Mouse (Mus musculus): ENCODE measurements around the gene Arl4c. TPM values are rescaled to one million over a fixed set of nuclear protein-coding genes. Genes with fewer than 3 reads are reported as not detected.

The Arl4c gene
- polyA plus RNA-seq, 1 experiment, result 71.3 TPM

DNA sequence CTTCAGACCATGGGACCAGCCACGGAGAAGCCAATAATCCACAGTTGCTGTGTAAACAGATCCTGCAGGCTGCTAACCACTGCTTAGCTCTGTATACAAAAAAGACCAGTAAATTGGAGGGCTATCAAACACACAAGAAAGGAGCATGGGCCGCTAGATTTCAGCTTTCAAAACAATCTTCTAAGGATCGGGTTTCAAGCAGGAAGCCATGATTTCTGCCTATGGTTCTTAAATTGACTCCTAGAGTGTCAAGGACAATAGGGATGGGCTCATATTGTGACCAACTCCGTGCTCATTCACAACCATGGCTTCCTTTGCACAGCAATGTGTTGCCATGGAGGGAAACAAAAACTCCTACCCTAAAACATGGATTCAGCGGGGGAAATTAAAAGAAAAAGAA is 3.1 kb downstream of the Arl4c start:
- no peak for TF ChIP-seq CTCF (IDR thresholded peaks at IDR 0.05; ENCODE audit: borderline replicate concordance, control insufficient read depth, extremely low read depth, insufficient read depth, low read length, poor library complexity)
- TF ChIP-seq POLR2A (IDR thresholded peaks at IDR 0.05; ENCODE audit: control insufficient read depth, extremely low read depth, insufficient read depth, low read length, poor library complexity), result no peak
- H3K36me3 ChIP-seq (ENCODE audit: control insufficient read depth, insufficient read depth, low read length), result peaks cover 9% of the 10 kb centered on the region; the same call in 1 of the 2 replicates
- WGBS, result 26% methylated on average over 5 of the region's 5 CpGs
- no peak overlapping the region for H3K4me3 ChIP-seq (ENCODE audit: control insufficient read depth, insufficient read depth, low read length)
- no peaks in the 10 kb centered on the region for H3K27me3 ChIP-seq (ENCODE audit: control insufficient read depth, insufficient read depth, low read length)
- no peak for DNase-seq
- H3K4me1 ChIP-seq (replicated peaks; ENCODE audit: control insufficient read depth, insufficient read depth, low read length), result peaks cover 26% of the 10 kb centered on the region
- no peak overlapping the region; the same call in 1 of the 2 replicates for H3K27ac ChIP-seq (ENCODE audit: control insufficient read depth, insufficient read depth, low read length)

DNA sequence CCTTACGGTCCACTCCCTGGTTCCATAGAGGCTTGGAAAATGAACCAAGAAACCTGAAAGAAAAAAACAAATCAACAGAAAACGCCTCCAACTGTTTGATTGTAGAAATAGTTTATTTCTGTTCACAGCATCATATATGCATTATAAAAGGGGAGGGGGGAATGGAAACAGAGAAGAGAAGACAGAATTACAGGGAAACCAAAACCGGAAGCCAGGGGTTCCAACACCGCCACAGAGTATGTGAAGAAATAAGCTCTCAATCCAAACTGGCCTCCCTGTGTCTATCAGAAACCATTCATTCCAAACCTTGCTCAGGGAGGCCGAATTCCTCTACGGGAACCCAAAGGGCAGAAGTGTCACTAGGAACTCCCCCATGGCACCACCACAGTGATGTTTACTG is 3.9 kb downstream of the Arl4c start:
- no peak for DNase-seq
- Histone ChIP-seq H3K27ac (ENCODE audit: control insufficient read depth, insufficient read depth, low read length) (peak overlapping the region; percentile 50), H3K4me1 (replicated peaks; ENCODE audit: control insufficient read depth, insufficient read depth, low read length) (peaks cover 32% of the 10 kb centered on the region), H3K4me3 (ENCODE audit: control insufficient read depth, insufficient read depth, low read length) (peak overlapping the region; percentile 29; the same call in 1 of the 2 replicates), H3K36me3 (ENCODE audit: control insufficient read depth, insufficient read depth, low read length) (peaks cover 9% of the 10 kb centered on the region; the same call in 1 of the 2 replicates), H3K27me3 (ENCODE audit: control insufficient read depth, insufficient read depth, low read length) (no peaks in the 10 kb centered on the region)
- TF ChIP-seq CTCF (IDR thresholded peaks at IDR 0.05; ENCODE audit: borderline replicate concordance, control insufficient read depth, extremely low read depth, insufficient read depth, low read length, poor library complexity) (no peak), POLR2A (IDR thresholded peaks at IDR 0.05; ENCODE audit: control insufficient read depth, extremely low read depth, insufficient read depth, low read length, poor library complexity) (no peak)
- 66% methylated on average over 6 of the region's 6 CpGs for WGBS

DNA sequence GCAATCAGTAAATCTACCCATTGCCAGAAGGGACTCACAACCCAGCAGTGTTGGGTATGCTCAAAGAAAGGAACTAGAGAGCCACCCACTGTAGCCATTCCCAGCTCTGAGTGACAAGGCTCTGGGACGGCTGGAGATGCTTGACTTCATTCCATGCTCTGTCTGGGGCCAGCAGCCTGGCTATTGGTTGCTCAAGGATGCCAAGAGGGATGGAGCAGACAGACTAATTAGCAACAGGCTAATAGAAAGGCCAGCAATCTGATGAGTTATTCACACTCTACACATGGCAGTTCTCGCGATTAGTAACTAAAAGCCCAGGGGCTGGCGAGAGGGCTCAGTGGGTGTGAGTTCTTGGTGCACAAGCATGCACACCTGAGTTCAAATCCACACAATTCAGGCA is 5.6 kb downstream of the Arl4c start:
- peaks cover 33% of the 10 kb centered on the region for H3K4me1 ChIP-seq (replicated peaks; ENCODE audit: control insufficient read depth, insufficient read depth, low read length)
- 98% methylated on average over 4 of the region's 4 CpGs for WGBS
- DNase-seq, result no peak
- no peaks in the 10 kb centered on the region for H3K27me3 ChIP-seq (ENCODE audit: control insufficient read depth, insufficient read depth, low read length)
- H3K4me3 ChIP-seq (ENCODE audit: control insufficient read depth, insufficient read depth, low read length), result no peak overlapping the region
- H3K27ac ChIP-seq (ENCODE audit: control insufficient read depth, insufficient read depth, low read length), result no peak overlapping the region
- H3K36me3 ChIP-seq (ENCODE audit: control insufficient read depth, insufficient read depth, low read length), result peaks cover 9% of the 10 kb centered on the region; the same call in 1 of the 2 replicates
- TF ChIP-seq CTCF (IDR thresholded peaks at IDR 0.05; ENCODE audit: borderline replicate concordance, control insufficient read depth, extremely low read depth, insufficient read depth, low read length, poor library complexity), result no peak
- no peak for TF ChIP-seq POLR2A (IDR thresholded peaks at IDR 0.05; ENCODE audit: control insufficient read depth, extremely low read depth, insufficient read depth, low read length, poor library complexity)

DNA sequence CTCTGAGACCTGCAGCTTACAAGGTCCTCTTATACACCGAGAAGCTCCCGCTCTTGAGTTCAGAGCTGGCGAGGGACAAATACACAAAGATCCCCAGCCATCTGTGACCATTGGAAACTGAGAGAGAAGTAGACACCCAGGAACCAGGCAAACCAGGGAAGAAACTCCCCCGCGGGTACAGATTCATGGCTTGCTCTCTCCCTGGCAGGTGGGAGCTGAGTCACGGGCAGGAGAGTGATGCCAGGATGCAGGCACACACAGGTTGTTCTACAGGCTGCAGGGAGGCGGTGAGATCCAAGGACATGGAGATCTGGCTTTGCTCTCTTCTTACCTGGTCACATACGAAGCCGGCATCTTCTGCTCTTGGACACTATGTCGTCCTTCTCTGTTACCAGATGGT is 7.7 kb downstream of the Arl4c start:
- H3K4me3 ChIP-seq (ENCODE audit: control insufficient read depth, insufficient read depth, low read length), result no peak overlapping the region
- 41% methylated on average over 10 of the region's 10 CpGs for WGBS
- no peak for TF ChIP-seq POLR2A (IDR thresholded peaks at IDR 0.05; ENCODE audit: control insufficient read depth, extremely low read depth, insufficient read depth, low read length, poor library complexity)
- no peak for TF ChIP-seq CTCF (IDR thresholded peaks at IDR 0.05; ENCODE audit: borderline replicate concordance, control insufficient read depth, extremely low read depth, insufficient read depth, low read length, poor library complexity)
- no peak overlapping the region for H3K27ac ChIP-seq (ENCODE audit: control insufficient read depth, insufficient read depth, low read length)
- H3K4me1 ChIP-seq (replicated peaks; ENCODE audit: control insufficient read depth, insufficient read depth, low read length), result peaks cover 33% of the 10 kb centered on the region
- H3K27me3 ChIP-seq (ENCODE audit: control insufficient read depth, insufficient read depth, low read length), result no peaks in the 10 kb centered on the region
- no peak for DNase-seq
- peaks cover 9% of the 10 kb centered on the region; the same call in 1 of the 2 replicates for H3K36me3 ChIP-seq (ENCODE audit: control insufficient read depth, insufficient read depth, low read length)

DNA sequence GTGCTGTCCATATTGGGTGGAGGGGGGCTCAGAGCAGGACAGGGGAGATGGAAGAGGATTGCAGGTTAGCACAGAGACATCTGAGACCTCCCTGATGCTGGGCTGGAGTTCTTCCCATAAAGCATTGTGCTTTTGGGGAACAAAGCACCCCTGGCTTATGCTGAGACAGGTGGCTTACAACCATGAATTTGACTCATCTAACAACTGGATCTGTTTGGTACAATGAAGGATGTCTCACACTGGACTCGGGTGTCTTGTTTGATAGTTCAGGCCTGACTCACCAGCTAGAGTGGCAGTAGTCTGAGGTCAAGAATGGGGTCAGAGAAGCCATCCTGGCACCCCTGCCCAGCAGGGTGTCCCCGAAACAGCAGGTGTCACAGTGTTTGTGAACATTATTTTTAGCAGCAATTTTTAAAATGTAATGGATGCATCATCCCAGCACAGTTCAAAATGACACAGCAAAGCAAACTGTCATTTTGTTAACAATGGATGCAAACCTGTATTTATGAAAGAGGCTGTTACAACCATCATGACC is 9.7 kb downstream of the Arl4c start:
- no peak for DNase-seq
- 85% methylated on average over 2 of the region's 2 CpGs for WGBS

DNA sequence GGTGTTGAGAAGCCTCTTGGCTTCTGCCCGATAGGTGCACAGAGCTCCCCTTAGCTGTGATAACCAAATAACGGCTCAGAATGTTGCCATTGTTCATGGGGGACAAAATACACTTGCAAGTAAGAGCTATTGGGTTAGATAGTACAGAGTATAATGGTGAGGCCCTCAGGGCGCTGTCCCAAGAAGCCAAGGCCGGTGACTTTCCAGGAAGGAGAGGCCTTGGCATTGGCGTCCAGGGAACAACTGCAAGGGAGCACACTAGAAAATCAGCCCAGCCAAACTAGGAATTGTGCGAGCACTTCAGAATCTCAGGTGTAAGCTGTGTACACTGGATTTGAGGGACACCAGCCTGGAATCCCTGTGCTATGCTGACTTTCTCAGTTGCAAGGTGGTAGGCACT is 11.4 kb downstream of the Arl4c start:
- Histone ChIP-seq H3K4me3 (ENCODE audit: control insufficient read depth, insufficient read depth, low read length) (no peak overlapping the region), H3K36me3 (ENCODE audit: control insufficient read depth, insufficient read depth, low read length) (no peaks in the 10 kb centered on the region), H3K27me3 (ENCODE audit: control insufficient read depth, insufficient read depth, low read length) (no peaks in the 10 kb centered on the region), H3K4me1 (replicated peaks; ENCODE audit: control insufficient read depth, insufficient read depth, low read length) (peaks cover 30% of the 10 kb centered on the region), H3K27ac (ENCODE audit: control insufficient read depth, insufficient read depth, low read length) (no peak overlapping the region)
- 99% methylated on average over 6 of the region's 6 CpGs for WGBS
- no peak for DNase-seq
- TF ChIP-seq CTCF (IDR thresholded peaks at IDR 0.05; ENCODE audit: borderline replicate concordance, control insufficient read depth, extremely low read depth, insufficient read depth, low read length, poor library complexity), result no peak
- TF ChIP-seq POLR2A (IDR thresholded peaks at IDR 0.05; ENCODE audit: control insufficient read depth, extremely low read depth, insufficient read depth, low read length, poor library complexity), result no peak

More for the DNA sequence above, 9.7 kb downstream of the Arl4c start:
- no peak overlapping the region for H3K4me3 ChIP-seq (ENCODE audit: control insufficient read depth, insufficient read depth, low read length)
- H3K27ac ChIP-seq (ENCODE audit: control insufficient read depth, insufficient read depth, low read length), result no peak overlapping the region
- peaks cover 23% of the 10 kb centered on the region for H3K4me1 ChIP-seq (replicated peaks; ENCODE audit: control insufficient read depth, insufficient read depth, low read length)
- TF ChIP-seq POLR2A (IDR thresholded peaks at IDR 0.05; ENCODE audit: control insufficient read depth, extremely low read depth, insufficient read depth, low read length, poor library complexity), result no peak
- TF ChIP-seq CTCF (IDR thresholded peaks at IDR 0.05; ENCODE audit: borderline replicate concordance, control insufficient read depth, extremely low read depth, insufficient read depth, low read length, poor library complexity), result no peak
- no peaks in the 10 kb centered on the region for H3K27me3 ChIP-seq (ENCODE audit: control insufficient read depth, insufficient read depth, low read length)
- peaks cover 2% of the 10 kb centered on the region; the same call in 1 of the 2 replicates for H3K36me3 ChIP-seq (ENCODE audit: control insufficient read depth, insufficient read depth, low read length)

DNA sequence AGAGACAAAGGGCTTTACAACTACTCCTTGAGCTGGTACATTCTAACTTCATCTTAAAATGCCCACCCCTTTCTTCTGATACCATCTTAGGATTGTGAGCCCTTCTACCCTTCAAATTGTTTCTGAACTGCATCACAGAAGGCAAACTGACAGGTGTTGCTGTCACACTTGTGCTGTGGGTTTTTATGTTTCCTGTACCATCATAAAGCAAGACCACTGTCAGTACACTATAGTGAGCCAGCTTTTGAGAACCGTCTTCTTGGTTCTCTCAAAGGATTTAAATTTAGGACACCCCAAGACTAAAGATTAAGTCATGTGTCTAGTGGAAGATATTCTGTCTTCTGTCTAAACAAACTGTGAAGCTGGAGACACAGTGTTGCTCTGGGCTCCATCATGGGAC is 17.3 kb downstream of the Arl4c start:
- no peaks in the 10 kb centered on the region for H3K27me3 ChIP-seq (ENCODE audit: control insufficient read depth, insufficient read depth, low read length)
- peak overlapping the region; percentile 93 for H3K27ac ChIP-seq (ENCODE audit: control insufficient read depth, insufficient read depth, low read length)
- DNase-seq, result no peak
- H3K4me3 ChIP-seq (ENCODE audit: control insufficient read depth, insufficient read depth, low read length), result no peak overlapping the region
- H3K36me3 ChIP-seq (ENCODE audit: control insufficient read depth, insufficient read depth, low read length), result no peaks in the 10 kb centered on the region
- peaks cover 53% of the 10 kb centered on the region for H3K4me1 ChIP-seq (replicated peaks; ENCODE audit: control insufficient read depth, insufficient read depth, low read length)
- 7% methylated on average over 1 of the region's 1 CpGs for WGBS
- TF ChIP-seq POLR2A (IDR thresholded peaks at IDR 0.05; ENCODE audit: control insufficient read depth, extremely low read depth, insufficient read depth, low read length, poor library complexity) (no peak), CTCF (IDR thresholded peaks at IDR 0.05; ENCODE audit: borderline replicate concordance, control insufficient read depth, extremely low read depth, insufficient read depth, low read length, poor library complexity) (no peak)

Measured in thymus, adult 2 months (tissue).